Mouse (Mus musculus) thymus, postnatal 0 days (tissue): ENCODE data around the gene Zfp597. TPM values are rescaled to one million over a fixed set of nuclear protein-coding genes. Genes with fewer than 3 reads are reported as not detected.
A peak's percentile ranks its signal among the peaks of the same experiment; 100 is the strongest.

ENCODE experiments used
- DNase-seq: peaks from one replicate; pipeline ENCODE4 v3.0.0-alpha.2; 2015; ENCODE audit warnings: low spot score
- polyA plus RNA-seq: library from polyadenylated mRNA; unstranded; fragments of >200 nt; fragmentation: Nextera tagmentation; extraction: Ambion mirVana; gene quantifications from 2 replicates; pipeline ENCODE4 v1.2.1, GENCODE M21; 2015

The Zfp597 gene
- 5.7 and 7.1 TPM in 2 replicates for polyA plus RNA-seq

DNA sequence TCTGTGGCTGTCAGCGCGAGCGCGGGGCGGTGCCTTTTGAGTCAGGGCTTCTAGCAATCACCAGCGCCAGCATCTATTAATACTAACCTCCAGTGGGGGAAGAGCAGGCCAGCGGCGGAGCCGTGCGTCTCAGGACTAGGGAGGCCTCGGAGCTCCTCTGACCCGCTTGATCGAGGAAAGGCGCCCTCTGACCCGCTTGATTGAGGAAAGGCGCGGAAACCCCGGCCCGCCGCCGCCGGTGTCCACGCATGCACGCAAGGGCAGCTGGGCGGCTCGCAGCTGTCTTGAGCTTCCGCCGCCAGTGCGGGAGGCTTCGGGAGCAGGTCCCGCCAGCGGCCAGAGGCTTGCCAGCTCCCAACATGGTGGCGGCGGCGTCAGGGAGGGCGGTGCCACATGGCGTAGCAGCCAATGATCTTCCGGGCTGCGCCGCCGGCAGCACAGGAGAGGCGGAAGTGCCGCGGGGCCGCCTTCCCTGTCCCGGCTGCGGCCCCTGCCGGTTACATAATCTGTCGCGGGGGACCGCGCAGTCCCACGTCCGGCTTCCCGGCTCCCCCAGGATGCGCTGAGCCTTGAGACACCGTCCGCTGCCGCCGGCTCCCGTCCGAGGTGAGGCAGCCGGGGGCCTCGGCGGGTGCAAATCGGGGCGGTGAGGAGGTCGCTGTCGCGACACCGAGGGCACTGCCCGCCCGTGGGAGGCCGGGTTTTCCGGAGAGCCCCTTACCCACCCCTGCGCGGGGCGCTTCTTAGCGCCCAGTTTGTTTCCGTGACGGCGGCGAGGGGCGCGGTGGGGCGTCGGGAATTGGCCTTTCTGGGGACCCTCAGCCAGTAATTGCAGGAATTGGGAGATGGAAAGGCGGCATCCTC lies at the start of gene Zfp597, which contains the start of gene Gm20695:
Gene Zfp597 (minus strand): TSS at position 361 of the 864 bp plus-strand sequence.
Gene Gm20695 (plus strand): TSS at position 448 of the 864 bp plus-strand sequence.
- peak; percentile 96 for DNase-seq

DNA sequence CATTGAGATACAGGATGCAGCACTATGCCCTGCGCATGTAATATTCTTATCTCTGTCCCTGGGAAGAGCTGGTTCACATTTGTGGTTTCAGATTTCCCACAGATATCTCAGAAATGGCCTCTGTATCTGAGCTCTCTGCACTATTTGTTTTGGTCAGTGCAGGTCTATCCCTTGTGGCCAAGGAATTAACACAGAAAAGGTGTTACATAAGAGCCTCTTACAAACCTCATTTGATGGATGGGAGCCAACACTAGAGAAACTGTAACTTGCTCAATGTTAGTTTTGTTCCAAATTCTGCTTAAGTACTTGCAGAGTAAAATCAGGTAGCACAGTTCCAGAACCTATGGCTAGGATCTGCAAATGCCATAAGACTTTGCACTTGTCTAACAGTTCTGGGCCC lies 49.7 kb upstream of the Zfp597 start:
- DNase-seq, result no peak

DNA sequence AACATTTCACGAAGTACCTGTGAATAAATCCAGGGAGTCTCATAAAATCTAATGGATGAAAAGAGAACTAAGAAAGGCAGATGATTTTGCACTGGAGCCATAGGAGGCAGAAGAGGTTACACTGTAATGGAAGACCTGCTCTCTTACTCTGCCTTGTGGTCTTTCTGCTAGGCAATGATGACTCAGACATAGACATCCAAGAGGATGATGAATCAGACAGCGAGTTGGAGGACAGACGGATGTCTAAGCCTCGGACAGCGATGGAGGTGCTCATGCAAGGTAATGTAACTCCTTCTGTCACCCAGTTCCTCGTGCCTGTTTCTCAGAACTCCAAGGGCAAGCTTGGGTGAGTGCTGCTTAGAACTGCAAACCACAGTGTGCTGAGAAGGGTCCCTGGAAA lies 49.2 kb upstream of the Zfp597 start:
- no peak for DNase-seq

DNA sequence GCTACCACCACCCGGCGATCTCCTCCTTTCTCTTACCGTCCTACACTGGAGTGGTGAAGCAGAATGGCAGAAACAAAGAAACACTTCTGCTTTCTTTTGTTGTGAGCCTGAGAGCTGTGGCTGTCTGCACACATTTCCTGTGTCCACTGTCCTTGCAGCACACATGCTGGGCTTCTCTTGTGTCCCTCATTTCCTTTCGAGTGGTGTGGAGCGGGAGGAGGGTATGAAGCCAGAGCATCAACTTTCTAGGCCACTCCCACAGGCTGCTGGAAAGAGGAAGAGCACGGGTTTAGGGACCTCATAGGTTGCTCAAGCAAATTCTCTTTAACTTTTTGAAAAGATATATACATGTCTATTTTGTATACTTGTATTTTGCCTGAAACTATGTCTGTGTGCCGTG lies 44.8 kb upstream of the Zfp597 start:
- no peak for DNase-seq

DNA sequence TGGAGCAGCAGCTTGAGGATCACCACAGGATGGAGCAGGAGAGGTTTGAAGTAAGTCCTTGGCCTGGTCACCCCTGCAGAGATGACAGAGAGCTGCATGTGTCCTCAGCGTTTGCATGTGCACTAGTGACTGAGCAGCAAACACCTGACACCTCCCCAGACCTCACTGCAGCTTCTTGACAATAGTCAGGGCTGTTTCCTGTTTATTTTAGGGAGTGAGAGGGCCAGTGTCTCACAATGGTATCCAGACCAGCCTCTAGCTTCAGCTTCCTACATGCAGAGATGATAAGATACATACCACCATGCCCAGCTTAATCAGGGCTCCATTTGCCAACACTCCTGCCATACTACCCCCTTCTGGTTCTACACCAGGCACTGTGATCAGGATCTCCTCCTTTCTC lies 44.2 kb upstream of the Zfp597 start:
- DNase-seq, result no peak

DNA sequence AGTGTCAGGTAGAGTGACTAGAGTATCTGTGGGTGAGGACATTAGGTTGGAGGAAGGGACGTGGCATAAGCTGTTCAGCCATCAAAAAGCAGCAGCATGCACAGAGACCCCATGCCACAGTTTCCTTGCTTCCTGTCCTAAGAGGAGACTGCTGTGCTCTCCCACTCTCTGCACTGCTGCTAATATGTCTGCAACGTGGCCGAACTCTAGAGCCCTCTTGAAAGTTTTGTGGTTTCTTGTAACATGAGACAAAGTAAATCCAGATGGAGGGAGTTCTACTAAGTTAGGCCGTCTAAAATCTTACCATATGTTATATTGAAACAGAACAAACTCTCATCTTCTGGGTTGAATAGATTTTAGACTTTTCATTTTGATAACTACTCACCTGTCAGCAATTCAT lies 39.6 kb upstream of the Zfp597 start:
- DNase-seq, result no peak

DNA sequence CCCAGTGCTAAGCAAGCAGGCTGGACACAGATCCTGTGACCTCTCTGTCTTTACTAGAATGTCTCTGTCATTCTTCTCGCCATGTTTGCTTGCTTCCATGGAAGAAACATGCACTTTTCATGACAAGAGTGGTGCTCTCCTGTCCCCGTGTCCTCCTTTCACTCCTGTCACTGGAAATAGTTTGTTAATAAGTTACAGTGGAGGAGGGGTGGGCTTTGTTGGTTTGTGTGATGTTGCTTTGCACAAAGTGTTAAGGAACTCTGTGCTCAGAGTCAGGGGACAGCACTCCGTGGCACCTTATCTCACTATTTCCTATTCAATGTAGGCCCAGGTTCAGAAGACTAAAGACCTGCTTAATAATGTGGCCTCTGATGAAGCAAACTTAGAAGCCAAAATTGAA lies 39.2 kb upstream of the Zfp597 start:
- no peak for DNase-seq

DNA sequence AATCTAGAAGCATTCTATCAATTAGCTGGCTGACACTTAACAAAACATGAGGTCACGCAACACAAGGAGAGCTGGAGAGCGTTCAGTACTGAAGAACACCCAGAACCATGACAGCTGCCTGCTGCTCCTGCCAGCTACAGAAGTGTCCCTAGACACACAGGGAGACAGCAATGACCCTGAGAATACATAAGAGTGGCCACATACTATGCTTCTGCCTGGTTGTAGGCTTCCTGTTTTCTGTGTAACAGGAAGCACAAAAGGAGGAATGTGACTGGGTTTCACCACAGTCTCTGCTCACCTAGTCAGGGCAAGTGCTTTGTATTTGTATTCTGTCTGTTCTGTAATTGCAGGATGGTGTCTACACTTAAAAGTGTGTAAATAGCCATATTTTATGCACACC lies 36.4 kb upstream of the Zfp597 start:
- no peak for DNase-seq

DNA sequence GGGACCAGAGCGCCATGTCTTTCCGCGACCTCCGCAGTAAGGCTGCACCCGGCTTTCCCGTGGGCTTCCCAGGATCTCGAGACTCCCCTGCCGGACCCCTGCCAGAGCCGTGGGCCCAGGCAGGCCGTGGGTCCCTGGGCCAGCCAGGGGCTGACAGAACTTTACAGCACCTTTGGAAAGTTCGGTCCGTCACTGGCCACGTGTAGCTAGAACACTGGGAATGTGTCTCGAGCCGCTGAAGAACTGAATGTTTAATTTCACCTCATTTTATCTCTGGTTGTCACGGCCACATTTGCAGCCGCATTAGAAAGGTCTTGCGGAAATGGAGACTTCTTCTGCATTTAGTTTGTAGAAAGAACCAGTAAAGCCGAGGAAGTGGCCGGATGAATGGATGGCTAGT lies 24.8 kb upstream of the Zfp597 start:
- no peak for DNase-seq

DNA sequence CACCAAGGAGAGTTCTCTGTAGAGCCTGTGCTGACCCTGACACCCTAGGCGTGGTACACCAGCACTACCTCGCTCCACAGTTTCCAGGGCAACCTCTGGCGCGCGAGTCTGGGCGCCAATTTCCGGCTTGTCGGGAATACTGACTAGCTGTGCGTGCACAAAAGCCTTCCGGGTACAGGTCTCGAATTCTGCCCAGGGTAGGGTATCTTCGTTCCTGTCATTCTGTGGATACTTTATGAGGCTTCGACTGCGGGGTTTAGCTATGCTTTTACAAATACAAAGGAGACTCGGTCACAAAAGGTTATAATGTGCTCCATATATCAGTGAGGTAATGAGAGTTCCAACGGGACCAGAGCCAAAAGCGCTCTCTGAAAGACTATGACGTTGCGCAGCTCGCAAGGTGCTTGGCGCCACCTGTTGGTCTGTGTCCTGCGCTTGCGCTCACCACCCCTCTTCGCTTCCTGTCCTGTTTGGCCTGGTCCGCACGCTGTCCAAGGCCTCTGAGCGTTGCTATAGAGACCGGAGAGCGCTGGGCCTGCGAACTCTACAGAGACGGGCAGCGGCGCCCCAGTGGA lies 24.3 kb upstream of the Zfp597 start, which contains the start of the genes 1700037C18Rik and Cluap1:
Gene 1700037C18Rik (minus strand): TSS at position 153 of the 575 bp plus-strand sequence.
Gene Cluap1 (plus strand): TSS at position 265 of the 575 bp plus-strand sequence.
- peak; percentile 89 for DNase-seq

DNA sequence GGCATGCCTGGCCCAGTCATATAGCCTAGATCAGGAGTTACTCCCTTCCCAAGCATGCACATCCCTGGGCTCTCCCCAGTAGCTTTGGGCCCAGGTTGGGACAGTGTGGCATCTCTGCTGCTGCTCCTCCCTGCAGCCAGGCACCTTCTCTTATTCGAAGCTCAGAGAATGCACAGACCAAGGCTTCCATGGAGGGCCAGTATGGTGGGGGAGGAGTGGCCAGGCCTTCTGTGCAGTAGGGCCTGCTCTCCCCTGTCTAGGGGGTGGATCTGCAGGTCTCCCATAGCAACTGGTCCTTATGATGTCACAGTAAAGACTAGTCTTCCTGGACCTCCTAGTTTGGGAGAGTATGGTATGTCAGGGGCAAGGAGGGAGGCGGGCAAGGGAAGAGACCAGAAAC lies 23.1 kb upstream of the Zfp597 start:
- no peak for DNase-seq

DNA sequence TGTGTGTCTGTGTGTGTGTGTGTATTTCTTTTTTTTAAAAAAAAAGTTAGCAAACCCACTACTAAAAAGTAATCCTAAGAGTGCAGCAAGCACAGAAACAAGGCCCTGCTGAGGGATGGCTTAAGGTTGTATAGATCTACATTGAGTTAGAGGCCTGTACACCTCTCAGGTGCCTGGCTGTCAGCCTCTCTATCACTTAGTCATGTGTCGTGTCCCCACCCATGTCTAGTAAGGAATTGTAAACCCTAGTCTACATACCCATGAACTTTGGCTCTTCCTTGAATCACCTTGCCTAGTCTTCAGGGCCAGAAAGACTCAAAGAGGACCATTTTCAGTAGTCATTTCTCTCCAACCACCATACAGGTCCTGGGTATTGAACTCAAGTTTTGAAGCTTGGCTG lies 12.2 kb upstream of the Zfp597 start:
- DNase-seq, result no peak

DNA sequence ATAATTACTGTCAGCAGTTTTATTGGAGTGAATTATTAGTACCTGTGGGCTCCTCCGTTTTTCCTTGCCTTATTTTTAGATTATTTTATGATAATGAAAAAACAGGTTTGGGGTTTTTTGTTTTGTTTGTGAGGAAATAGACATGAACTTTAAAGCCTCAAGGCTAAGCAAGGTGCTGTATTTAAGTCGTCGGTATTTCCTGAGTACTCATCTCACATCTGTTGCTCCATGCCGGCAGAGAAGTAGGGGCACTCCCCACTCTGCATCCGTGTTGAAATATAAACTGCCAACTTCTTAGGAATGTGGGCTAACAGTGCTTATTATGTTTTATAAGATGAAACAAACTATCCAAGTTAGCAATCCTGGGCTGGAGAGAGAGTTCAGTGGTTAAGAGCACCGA lies 11.7 kb upstream of the Zfp597 start:
- DNase-seq, result no peak

DNA sequence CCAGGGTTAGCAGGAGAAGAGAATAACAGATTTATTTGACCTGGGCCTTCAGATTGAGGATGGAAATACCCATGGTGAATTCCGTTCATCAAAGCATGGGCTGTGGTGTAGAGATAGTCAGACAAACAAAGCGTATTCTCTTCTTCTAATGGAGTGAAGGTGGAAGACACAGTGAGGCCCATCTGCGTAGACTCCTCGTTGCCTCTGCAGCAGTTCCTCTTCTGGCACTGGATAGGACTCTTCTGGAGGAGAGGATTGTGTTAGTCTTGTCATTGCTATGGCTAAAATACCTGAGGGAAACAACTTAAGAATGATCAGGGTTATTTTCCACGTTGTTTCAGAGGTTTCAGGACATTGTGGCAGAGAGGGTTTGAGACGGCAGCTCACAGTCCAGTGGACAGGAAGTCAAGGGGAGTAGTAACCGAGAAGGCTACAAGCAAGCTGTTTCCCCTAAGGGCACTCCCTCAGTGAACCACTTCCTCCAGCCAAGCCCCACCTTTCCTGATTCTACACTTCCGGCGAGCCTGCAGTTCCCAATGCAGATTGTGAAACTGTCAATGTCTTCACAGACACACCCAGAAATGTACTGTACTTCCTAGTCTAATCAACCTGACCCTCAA lies 10.9 kb upstream of the Zfp597 start:
- peak; percentile 25 for DNase-seq

DNA sequence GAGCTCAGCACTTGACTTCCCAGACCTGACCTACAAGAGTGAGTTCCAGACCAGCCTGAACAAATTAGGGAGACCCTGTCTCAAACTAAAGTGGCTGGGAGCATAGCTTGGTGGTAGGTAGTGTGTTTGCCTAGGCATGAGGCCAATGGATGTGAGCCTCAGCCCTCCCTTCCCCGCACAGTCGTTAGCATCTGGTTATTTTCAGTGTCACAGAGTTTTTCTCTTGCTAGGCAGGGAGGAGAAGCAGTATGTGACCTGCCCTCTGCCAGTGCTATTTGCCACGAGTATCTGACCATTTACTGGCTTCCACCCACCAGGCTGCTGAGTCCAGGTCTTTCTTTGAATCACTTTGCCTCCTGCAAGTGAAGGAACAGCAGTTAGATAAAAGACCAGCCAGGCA lies 9.4 kb upstream of the Zfp597 start:
- DNase-seq, result no peak

DNA sequence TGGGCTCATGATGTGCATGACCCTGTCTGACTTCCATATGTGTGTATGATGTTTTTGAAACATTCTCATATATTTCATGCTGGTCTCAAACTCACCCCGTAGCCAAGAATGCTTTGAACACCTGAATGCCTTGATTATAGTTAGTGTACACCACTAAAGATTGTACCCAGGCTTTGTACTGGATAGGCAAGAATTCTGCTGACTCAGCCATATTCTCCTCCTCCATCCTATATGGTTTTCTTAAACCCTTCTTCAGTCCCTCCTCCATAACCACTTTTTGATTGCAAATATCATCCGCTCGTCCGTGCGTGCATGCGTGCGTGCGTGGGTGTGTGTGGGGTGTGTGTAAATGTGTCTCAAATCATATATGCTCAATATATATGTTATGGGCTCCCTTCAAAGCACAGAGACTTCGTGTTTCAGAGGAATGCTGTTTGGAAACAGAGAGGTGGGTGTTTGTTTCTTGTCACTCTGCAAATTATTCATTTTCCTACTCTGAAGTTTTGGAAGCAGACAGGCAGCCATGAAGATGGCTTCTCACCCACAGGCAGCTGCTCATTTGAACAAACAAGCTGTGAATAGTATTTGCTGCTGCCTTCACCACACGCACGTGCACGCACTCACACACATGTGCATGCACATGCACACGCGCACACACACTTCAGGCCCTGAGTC lies 7.4 kb upstream of the Zfp597 start:
- DNase-seq, result no peak

DNA sequence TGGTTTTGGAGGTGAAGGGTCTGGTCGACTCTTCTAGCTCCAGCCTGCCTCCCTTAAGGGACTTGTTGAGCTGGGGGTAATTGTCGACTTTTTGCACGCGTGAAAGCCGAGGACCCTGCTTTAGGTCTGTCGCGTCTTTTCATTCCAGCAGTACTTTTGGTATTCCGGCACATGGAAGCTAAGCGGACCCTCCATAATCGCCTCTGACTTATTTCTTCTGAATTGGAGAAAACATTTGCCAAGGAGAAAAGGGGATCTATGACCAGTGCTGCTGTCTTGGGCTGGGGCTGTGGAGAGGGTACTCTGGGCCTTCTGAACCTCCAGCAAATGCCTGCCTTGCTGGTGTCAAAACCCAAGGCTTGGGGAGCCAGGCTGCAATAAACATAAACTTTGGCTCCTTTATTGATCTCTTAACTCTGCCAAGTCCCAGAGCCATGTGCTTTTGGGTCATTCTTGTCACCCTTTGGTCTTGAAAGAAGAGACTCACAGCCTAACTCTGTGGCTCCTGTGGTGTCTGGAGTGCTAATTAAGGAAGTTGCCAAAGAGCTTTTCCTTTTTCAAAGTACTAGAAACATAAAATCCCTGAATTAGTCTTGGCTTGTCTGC lies 807 bp upstream of the Zfp597 start:
- no peak for DNase-seq

DNA sequence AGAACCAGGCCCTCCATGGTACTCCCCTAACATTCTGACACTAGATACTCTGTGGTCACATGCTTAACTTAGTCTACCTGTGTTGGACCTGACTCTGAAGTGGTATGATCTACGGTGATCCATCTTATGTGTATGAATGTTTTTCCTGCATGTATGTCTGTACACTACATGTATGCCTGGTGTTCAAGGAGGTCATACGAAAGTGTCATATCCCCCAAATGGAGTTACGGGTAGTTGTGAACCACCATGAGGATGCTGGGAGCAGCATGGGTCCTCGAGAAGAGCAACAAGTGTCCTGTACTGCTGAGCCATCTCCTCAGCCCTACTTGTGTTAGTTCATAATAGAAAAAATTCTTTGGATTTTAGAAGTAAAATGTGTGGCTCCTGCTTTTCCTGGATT lies 8.0 kb downstream of the Zfp597 start:
- no peak for DNase-seq

DNA sequence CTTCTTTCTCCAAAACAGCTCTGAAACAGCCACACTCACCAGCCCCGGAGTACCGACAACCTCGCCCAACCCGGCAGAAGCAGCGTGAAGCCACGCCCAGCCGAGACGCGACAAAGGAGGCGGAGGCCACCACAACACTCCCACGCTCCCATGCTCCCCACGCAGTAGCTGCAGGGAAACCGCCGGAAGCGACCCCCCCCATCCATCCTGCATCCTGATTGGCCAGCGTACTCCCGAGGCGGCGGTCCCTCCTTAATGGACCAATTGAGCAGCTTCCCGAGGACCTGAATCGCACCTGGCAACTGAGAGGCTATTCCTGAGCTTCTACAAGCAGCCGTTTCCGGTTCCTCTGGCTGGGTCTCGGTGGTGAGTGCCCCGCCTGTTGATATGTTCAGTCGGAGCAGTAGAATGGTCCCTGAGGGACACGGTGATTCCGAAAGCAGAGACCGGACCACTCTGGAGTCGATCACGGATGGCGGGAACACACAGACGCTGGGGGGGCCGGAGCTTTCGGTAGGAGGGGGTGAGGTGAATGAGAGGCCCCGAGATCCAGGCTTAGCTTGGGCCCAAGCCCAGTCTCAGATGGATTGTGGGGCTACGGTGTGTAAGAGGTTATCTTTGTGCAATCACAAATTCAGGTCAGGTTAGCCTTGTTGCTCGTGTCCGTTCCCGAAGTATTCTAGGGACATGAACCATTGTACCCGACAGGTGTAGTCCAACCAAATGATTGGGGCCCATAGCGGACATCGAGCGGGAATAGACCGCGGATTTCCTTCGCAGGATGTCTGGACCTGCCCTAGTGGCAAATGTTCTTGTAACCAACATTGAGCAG lies 11.9 kb downstream of the Zfp597 start, which contains the start of gene Naa60:
Gene Naa60 (plus strand): TSS at position 160 of the 832 bp plus-strand sequence.
- DNase-seq, result peak; percentile 94

DNA sequence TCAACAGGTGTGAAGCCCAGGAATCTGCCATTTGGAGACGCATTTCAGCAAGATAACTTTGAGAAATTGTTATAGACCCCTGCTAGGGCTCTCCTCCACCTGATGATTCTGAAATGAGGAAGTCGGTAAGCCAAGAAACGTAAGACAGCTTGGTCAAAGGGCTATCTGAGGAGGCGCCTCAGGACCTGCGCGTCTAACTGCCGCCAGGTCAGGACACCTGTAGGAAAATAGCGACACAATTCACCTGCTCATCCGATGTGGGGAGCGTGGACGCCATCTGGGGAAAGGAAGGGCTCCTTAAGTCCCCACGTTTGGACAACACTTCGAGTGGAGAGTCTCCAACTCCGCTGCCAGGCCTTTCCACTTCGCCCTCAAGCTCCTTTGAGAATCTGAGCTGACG lies 12.5 kb downstream of the Zfp597 start:
- no peak for DNase-seq
